Mouse (Mus musculus) gastrocnemius, postnatal 25 days (tissue): Measurements from ENCODE around the gene BC030870. TPM values are rescaled to one million over a fixed set of nuclear protein-coding genes. Genes with fewer than 3 reads are reported as not detected.

Experiments used
- DNase-seq: peaks from one replicate; pipeline ENCODE4 v3.0.0; 2022
- microRNA-seq, 2 experiments: library from miRNA; unstranded; fragments of <30 nt; microRNA quantifications; one replicate each; pipeline ENCODE4 v1.2.0; 2021; ENCODE audit warnings: borderline replicate concordance in 2 of 2
- total RNA-seq, 2 experiments: library from RNA; stranded (reverse); gene quantifications; 1 replicate in 1 of 2; 2 replicates in 1 of 2; pipeline ENCODE4 v1.2.3; 2021

Gene BC030870
- total RNA-seq, 2 experiments from 2014 or later: not detected

DNA sequence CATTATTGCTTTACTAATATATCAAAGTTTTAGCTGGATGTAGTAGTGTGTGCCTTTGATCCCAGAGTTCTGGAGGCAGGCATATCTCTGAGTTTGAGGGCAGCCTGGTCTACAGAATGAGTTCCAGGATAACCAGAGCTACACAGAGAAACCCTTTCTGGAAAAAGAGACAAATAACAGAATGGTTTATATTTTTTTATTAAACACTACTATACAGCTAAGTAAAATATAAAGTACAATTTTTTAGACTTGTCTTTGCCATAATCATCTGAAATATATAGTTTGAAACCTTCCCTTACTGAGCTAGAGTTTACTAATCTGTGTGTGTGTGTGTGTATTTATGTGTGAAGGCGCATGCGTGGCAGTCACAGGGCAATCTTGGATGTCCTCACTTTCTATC, 54.6 kb downstream of the BC030870 start, which contains the start of gene Gm10663:
Gm10663 (plus strand) TSS at position 301 of the 400 bp plus-strand sequence.
- DNase-seq: no peak

DNA sequence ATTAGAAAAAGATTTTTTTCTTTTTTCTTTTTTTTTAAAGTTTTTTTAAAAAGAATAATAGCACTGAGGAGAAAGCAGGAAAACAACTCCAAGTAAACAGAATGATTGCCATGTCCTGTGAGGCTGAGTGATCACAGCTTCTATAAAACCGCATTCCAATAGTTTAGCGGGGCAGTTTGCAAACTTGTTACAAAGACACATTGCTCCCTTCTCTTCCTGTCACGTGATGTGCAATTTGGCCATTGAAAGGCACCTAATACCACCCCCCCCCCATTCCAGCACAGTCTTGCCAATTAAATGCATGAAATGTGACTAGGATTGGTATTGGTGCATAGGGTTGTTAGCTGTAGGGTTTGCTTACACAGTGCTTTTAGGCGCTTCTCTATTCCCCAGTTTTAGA, 58.4 kb downstream of the BC030870 start:
- DNase-seq: no peak

DNA sequence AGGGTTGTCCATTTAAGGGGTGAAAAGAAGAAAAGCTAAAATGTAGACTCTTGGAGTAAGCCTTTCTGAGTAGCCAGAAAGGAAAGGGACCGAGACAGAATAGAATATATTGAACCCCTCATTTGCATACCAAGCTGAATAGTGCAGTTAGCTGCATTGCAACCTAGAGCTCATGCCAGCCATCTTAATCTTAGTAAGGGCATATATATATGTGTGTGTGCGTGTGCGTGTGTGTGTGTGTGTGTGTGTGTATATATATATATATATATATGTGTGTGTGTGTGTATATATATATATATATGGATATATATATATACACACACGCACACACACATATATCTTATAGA, 60.9 kb downstream of the BC030870 start:
- DNase-seq: no peak

DNA sequence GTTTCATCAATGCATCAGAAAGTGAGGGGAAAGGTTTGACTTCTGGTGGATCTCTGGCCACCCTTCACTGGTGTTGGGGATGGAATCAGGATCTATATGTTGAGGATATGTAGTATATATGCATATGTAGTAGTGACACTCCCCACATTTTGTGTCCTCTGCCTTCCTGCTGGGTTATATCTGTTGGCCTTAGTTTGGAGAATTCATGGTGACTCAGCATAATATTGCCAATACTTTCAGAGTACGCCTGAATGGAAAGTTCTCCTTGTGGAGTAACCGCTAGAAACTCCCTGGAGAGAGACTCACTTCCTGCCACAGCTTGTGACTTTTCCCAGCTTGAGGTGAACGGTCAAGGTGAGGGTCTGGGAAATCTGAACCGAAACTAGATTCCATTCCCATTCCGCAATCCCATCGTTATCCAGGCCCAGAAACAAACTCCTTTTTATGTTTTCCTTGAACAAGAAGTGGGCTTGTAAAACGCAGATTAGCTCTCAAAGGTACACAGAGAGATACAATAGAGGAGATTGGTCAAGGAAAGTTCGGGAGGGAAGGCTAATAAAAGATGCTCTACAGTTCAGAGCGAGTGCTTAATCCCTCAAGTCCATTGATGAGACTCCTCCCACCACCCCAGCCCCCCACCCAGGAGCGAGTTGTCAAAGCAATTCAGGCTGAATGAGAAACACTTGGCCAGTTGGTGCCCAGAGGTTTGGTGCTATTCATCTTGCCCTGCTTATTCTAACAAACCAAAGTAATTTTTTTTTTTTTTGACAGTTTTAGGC, 61.5 kb downstream of the BC030870 start:
- no peak for DNase-seq

DNA sequence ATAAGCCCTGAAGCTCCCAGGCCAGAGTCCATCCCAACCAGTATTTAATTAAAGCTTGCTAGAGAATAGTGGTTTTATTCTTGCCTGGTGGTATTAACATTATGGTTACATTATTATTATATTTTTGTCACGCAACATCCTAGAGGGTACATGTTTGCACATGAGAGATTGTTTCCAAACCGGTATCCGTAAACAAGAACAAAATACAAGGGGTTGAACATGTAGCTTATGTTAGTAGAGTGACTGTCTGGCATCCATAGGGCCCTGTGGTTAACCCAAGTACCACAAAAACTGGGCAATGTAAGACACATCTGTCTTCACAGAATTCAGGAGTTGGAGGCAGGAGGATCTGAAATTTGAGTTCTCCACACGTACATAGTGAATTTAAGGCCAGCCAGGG, 62.3 kb downstream of the BC030870 start:
- DNase-seq: no peak

DNA sequence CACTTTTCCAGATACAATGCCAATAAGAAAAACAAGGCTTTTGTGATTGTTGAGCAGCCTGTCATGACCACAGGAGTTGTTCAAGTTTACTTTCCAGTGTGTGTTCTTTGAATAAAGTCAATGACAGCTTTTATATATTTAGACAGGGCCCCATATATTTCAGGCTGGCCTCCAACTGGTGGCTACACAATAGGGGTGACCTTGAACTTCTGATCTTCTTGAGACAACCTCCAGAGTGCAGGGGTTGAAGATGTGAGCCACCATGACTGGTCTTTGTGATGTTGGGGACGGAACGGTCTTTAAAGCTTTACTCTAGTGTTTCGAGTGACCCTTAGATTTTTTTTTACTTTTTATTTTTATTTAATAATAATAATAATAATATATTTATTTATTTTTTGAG, 63.7 kb downstream of the BC030870 start:
- DNase-seq: no peak

DNA sequence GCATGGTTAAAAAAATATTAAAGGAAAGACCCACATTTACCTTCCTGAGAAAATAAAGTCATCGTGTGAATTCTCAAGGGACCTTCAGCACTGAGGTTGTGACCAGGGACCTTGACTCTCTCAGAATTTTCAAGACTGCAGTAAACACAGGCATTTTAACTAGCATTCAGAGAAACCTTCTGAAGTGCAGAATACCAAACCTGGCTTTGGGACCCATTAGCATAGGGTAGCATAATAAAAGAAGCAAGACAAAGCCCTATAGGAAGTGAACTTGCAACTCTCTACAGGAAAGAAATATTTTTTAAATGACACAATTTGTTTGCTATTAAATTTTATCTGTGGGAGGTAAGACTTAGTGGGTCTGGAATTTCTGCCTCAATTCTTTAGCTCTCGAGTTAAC, 65.3 kb downstream of the BC030870 start:
- no peak for DNase-seq

DNA sequence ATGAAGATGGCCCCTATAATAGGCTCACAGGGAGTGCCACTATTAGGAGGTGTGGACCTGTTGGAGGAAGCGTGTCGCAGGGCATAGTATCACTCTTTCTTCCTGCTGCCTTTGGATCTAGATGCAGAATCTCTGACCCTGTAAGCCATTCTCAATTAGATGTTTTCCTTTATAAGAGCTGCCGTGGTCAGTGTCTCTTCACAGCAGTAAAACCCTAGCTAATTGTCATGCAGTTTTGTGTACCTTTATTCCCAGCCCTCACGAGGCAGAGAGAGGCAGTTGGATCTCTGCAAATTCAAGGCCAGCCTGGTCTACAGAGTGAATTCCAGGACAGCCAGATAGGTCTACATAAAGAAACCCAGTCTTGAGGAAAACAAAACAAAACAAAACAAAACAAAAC, 67.2 kb downstream of the BC030870 start:
- DNase-seq: no peak

DNA sequence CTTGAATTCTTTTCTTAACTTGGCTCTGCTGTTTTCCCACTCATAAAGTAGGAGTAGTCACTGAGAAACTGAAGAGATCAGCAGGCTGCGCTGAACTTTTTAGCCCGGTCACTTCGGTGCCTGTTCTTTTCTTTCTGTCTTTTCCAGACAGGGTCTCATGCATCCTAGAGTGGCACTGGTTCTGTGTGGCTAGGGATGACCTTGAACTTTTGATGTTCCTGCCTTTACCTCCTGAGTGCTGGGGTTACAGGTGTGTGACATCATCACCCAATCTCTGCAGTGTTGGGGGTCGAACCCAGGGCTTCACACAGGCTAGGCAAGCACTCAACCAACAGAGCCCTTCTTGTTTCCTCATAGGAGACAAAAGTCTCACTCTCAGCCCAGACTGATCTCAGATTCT, 72.6 kb downstream of the BC030870 start:
- DNase-seq: no peak

DNA sequence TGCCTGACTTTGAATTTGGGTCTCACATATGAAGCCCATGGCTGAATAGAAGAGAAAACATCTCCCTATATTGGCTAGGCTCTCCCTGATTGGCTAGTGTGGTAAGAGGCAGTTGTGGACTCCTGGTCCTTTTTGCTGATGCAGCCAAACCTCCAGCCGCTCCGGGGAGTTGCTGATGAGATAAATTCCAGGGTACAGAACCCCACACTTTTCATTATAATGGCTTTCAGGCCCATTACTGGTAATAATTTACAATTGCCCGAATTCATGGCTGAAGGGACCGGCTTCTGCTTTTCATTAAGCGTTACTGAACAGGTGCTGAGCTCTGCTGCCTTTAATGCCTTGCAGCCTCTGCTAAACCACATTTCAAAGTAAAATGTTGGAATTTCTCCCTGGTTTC, 75.4 kb downstream of the BC030870 start:
- DNase-seq: no peak

DNA sequence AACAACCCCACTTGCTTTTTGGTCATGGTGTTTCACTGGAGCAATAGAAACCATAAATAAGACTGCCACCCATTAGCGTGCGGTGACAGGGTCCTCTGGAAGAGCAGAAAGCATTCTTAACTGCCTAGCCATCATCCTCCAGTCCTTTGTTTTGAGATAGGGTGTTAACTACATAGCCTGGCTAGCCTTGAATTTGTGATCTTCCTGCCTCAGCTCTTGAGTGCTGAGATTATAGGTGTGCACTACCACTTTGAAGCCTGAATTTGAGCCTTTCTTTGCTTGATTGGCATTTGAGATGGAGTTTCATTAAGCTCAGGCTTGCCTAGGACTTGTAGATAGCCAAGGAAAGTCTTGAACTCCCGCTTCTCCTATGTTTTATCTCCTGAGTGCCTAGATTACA, 75.8 kb downstream of the BC030870 start:
- DNase-seq: no peak

DNA sequence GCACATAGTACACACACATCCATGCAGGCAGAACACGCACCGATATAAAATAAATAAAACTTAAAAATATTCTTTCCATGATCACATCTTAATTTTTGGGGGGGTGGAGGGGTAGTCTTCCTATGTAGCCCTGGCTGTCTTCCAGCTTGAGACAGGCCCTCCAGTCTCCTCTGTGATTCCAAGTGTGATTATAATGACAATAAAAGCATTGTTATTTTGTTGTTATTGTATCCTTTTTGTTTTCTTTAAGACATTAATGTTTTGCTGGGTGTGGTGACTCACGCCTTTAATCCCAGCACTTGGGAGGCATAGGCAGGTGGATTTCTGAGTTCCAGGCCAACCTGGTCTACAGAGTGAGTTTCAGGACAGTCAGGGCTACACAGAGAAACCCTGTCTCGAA, 81.6 kb downstream of the BC030870 start:
- DNase-seq: no peak

DNA sequence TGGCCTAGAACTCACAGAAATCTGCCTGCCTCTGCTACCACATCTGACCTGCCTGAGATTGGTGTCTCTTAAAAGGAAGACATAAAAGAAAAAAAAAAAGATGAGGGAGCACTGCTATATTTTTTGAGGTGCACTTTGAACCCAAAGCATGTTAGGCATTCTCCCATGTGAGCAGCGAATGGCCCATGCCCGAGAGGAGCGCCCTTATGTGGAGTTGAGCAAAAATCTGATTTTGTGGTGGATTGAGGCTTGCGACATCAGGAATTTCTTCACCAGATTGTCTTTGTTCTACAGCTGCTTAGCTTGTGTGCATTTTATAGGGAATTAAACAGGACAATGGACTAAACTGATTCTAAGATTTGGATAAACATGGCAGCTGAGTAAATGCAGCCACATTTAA, 82.2 kb downstream of the BC030870 start:
- no peak for DNase-seq

DNA sequence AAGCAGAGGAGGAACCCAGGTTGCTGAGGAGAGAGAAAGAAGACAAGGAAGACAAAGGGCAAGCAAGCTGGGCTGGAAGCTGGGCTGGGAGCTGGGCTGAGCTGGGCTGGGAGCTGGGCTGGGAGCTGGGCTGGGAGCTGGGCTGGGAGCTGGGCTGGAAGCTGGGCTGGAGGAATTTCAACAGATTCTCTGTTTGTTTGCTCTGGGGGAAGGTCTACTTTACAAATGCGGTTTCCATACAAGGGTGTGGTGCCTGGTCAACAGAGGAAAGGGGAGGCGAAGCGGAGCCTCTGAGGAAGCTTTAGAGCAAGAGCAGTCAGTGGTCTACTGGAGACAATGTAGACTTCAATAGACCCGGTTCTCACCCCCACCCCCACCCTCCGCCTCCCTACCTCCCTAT, 82.8 kb downstream of the BC030870 start:
- no peak for DNase-seq

DNA sequence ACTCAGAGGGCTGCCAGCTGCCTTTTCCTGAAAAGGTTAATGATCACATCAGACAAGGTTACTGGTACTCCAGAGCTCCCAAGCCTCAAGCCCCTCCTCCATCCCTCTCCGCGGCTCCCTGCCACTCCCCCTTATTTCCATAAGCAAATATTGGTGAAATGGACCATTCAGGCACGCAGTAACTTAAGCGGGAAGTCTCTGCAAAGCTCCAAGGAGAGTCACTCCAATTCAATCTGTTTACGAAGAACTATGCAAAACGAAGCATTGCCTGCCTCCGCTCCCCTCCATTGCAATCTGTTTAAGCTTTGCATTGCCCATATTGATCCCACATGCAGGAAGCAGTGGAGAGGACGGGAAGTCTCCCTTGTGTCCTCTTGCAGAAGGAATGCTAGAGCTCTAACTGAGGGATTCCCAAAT, 92.2 kb downstream of the BC030870 start, which contains the start of gene Apela:
Apela (minus strand) TSS at position 220 of the 417 bp plus-strand sequence.
- no peak for DNase-seq

Small RNA genes within 50 kb of the gene (microRNA-seq; reads per million reads assigned to microRNA genes)
- gene Gm24333: 0 reads per million in 2 experiments

Other genes with a start within 250 kb of the BC030870 start
- gene Tmem192, start 182.4 kb downstream of the BC030870 start, total RNA-seq: 10 to 100 TPM; 13.4 to 14.4 TPM
- not detected for gene Trim75, start 141.7 kb downstream of the BC030870 start, total RNA-seq
- not detected for gene Trim61, start 111.0 kb downstream of the BC030870 start, total RNA-seq
- gene Trim60, start 111.0 kb downstream of the BC030870 start, total RNA-seq: not detected
- not detected for gene Apela, start 92.2 kb downstream of the BC030870 start, total RNA-seq
- not detected for gene Gm10663, start 54.5 kb downstream of the BC030870 start, total RNA-seq